Mouse (Mus musculus) right cerebral cortex, postnatal 4 days (tissue): Measurements from ENCODE around the gene Kcng1.
A peak's percentile ranks its signal among the peaks of the same experiment; 100 is the strongest.

ENCODE experiments used
- DNase-seq: peaks from one replicate; pipeline ENCODE4 v3.0.0-alpha.2; 2022

Kcng1 gene

DNA sequence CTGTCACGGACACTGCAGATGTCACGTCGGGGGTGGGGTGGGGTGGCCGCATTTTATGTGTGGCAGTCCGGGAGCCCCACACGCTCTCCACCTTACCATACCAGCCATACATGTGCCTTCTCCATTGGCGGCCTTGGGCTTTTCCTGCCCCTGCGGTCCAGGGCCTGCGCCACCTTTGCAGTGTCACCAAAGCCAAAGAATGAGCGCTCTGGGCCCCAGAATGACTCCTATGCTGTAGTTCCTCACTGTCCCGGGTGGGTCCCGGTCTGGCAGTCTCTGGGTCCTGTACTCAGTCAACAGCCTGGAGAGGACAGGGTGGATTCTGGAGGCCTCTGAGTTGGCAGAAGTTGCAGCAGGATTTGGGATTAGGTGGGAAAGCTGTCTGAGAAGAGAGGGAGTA is at the start of gene Kcng1:
Gene Kcng1, minus strand, starts transcription at position 155 of the 400 bp plus-strand sequence.
- DNase-seq = no peak

DNA sequence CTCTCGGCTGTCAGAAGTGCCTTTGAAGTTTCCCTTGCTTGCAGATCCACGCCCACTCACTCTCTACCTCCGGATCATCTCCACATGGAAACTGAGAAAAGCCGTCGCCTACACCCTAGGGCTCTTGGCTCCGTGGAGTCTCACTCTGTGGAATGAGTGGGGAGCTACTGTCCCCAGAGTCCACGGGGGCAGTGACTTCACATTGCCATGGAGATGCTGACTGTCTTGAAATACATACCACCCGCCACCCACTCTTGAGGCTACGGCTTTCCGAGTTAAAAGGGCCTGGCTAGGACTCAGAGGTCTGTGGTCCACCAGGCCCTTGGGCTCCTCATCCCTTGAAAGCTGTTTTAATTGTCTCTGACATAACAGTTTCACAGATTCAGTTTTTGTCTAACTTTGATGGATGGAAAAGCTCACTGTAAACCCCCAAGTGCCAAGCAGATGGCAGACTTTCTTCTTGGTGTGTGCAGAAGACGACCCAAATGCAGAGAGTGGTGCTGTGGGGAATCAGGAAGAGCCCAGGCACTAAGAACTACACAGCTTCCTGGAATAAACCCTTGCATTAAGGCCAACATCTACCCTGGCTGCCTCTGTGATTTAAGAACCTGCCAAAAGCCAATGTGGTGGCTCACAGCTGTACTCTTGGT is 49.0 kb upstream of the Kcng1 start:
- no peak for DNase-seq

DNA sequence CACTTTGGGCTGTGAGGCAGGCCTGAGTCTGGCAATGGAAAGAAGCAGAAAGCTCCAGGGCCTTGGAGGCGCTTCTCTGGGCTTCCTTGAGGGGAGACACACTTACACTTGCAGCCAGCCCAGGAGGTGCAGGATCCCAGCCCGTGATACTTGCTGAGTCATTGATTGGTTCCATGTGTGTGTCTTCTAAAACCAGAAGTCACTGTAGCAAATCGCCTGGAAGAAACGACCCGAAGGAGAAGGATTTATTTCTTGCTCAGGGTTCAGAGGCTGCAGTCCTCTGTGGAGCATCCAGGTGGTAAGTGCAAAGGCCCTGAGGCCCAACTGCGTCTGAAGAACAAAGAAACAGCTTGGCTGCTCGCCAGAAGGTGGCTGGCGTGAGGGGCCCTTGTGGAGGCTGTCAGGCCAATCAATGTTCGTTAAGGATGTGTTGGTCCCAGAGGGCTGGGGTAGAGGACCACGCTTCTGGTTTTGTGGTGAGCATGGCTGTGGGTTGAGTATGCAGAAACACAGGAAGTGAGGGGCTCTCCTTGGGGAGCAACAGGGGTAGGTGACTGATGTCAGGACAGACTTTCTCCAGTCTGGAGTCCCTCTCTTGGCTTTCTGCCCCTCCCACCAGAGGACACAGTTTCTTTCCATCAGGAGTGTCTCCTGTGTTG is 40.3 kb upstream of the Kcng1 start:
- no peak for DNase-seq

DNA sequence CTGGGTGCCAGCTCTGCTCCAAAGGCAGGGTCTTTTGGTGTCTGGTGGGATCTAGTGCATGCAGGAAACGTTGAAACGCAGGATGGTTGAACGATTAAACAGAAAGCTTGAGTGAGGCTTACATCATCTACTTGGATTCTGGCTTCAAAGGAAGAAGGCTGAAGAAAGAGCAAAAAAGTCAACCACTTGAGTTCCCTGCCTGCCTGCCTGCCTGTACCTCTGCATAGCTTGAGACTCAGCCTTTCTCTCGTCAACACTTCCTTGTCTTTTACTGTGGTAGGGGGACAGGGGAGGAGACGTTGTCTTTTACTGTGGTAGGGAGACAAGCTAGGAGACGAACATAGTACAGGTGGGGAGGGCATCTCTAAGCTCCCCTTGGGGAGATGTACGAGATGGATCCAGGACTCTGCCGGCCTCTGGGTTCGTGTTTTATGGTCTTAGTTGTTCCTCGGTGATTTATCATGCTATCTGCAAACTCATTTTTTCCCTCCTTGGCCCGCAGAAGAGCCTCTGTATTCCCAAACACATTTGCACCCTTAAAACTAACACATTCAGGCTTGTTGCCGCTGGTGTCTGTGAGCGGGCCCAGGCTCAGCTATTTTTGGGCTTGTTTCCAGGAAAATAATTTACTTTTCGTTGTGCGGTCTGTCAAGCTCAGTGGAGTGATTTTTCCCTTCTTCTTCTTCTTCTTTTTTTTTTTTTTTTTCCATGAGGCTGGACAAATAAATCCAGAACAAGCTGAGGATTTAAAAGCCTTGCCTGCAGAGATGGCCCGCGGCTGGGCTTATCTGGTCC is 39.0 kb upstream of the Kcng1 start:
- no peak for DNase-seq

DNA sequence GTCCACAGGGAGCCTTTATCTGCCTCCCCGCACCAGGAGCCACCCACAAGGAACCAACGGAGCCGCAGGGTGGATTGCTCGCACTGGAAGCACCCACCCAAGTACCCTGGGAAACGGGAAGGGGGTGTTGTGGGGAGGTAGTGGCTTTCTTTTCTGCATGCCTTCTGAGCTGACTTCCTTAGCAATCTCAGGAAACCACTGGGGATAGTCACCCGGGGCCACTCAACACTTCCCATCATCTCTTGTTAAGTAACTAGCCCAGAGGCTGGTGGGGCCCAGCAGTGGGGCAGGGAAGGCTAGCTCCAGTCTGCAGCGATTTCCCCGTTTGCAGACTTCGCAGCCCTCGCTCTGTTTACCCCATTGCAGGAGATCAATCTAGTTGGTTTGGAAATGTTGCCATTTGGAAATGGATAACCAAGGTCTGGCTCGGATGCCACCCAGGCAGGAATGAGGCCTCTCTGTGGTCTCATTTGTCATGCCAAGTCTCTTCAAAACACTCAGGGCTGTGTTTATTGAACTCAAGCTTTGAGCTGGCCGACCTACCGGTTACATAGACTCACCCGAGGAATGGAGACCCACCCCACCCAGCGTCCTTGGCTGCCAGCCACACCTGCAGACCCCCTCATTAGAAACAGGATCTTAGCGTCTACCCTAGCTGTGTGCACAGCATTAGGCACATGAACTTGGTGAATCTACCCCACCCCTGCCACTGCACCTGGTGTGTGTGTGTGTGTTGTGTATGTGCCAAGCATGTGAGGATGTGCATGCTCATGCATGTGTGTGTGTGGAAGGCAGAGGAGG is 33.3 kb upstream of the Kcng1 start:
- DNase-seq = no peak

DNA sequence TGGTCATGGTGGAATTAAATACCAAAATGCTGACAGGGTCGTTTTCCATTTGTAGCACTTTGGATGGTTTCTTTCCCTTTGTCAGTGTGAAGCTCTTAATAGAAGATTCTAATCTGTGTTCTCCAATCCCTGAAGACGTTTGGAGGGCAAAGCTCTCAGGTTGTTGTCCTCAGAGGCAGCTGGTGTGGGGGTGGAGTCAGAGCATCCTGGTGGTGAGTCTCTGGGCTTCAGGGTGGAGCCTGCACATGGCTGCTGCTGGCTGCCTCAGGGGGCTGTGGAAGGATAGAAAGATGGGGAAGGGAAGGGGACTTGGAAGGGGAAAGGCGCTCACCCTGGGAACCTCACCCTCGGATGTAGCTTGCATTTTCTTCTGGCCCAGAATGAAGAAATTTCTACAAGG is 31.0 kb upstream of the Kcng1 start:
- no peak for DNase-seq

DNA sequence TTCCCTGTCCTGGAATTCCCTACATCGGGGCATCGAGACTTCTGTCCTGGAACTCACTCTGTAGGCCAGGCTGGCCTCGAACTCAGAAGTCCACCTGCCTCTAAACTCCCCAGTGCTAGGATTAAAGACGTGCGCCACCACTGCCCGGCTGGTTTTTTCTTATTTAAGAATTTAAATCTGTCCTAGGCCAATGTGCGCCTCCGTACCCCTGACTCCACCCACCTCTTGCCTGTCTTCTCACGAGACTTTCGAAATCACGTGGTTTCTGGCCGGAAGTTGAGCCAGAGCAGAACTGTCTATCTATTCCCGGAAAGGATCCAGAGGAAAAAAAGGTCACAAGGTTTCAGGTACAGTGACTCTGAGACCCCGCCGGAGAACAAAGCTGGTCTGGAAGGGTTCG is 29.5 kb upstream of the Kcng1 start:
- no peak for DNase-seq

DNA sequence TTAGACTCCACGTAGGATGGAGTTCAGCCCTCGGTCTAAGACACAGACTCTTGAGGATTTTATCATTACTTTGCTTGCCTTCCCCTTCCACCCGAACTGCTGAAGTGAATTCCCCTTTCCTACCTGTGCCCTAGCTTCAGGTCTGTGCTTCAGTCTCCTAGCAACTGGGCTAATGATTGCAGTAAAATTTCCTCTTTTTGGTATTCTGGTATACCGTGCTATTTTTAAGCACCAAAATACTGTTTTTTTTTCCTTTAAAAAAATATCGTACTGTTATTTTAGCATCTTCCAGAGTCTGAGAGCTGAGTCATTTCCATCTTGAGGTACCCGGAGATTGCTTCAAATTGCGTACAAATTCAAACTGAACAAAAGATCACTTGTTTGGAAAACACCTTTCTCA is 27.4 kb upstream of the Kcng1 start:
- no peak for DNase-seq

DNA sequence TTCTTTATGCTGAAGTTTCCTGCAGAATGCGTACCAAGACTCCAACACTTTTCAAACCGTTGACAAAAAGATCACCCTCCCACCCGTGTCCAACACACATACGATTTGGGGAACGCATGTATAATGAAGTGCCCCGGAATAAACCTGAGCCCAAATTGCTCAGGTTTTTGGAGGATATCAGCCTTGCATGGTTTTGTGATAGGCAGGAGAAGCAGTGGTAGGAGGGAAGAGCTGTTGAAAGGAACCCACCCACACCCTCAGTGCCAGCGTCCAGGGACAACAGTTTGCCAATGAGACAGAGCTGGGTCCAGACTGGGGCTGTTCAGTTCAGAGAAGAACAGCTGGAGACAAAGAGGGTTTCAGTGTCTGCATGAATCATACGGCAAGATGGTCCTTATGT is 18.1 kb upstream of the Kcng1 start:
- DNase-seq = no peak

DNA sequence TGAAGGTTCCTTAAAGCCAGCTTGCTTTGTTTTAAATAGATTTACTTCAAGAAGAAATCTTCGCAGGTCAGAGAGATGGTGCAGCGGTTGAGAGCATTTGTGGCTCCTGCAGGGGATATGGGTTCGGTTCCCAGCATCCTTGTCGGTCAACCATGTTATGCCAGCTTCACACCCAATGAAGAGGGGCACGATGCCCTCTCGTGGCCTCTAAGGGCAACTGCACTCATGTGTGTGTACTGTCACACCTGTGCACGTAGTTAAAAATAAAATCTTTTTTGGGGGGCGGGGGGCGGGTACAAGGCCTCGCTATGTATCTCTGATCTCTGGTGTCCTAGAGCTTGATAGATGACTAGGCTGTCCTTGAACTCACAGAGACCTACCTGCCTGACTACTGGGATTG is 15.0 kb upstream of the Kcng1 start:
- DNase-seq = no peak

DNA sequence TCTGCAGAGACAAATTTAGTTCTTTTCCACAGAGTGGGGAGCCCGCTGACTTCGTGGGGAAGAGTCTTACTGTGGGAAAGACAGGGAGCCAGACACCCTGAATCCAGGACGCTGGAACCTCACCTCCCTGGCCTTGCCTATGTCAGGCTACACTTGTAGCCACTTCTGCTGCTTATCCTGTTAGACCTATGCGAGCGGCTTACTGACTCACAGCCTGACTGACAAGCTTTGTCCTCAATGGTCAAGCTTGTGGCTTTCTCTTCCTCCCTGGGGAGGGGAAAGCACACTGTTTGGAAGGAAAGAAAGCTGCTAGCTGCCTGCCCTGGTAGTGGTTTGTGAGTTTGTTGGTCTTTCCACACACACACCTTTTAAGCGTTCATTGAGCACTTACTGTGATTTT is 11.0 kb upstream of the Kcng1 start:
- DNase-seq = no peak

DNA sequence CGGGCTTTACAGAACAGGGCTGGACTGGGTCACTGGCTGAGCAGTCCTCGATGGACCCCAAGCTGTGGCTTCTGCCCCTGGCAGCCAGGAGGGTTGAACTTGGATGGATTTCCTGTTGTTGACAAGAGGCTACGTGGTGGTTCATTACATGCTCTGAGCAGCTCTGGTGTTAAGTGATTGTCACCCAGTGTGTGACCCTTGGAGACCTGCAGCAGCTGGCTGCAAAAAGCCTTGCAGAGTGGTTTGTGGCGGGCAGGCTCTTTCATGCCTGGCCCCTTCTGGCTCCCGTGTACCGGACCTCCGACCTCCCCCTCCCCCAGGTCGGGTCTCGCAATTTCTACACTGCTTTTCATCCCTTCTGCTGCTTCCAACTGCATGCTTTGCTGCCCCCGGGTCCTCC is 10.5 kb upstream of the Kcng1 start:
- DNase-seq = no peak

DNA sequence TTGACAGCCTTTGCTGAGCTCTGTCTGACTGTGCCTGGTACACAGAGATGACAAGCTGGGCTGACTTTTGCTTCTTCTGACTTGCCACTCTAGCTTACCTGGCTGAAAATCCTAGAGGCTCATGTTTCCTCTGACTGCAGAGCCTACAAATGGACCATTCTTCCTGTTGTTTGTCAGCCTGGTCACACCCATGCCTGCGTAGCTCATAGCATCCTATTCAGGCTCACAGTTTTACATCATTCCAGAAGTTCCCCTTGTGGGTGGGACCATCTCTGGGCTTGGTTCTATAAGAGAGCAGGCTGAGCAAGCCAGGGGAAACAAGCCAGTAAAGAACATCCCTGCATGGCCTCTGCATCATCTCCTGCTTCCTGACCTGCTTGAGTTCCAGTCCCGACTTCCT is 8.3 kb upstream of the Kcng1 start:
- DNase-seq = no peak

DNA sequence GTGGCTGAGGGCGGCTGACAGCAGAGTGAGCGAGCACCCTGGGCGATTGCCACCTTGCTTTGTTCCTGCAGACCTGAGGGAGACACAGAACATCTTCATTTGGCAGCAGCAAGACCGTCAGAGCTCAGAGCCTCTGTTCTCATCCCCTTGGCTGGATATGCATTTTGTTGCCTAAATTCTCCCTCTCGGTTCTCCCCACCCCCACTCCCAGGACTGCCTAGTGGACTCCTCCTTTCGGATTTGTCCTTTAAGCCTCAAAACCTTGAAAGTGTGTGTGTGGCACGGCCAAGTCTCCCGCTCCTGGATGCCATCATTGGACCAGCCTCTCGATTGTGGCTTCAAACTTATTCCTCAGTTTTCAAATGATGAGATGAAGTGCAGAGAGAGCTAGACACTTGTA is 7.5 kb upstream of the Kcng1 start:
- DNase-seq = no peak

DNA sequence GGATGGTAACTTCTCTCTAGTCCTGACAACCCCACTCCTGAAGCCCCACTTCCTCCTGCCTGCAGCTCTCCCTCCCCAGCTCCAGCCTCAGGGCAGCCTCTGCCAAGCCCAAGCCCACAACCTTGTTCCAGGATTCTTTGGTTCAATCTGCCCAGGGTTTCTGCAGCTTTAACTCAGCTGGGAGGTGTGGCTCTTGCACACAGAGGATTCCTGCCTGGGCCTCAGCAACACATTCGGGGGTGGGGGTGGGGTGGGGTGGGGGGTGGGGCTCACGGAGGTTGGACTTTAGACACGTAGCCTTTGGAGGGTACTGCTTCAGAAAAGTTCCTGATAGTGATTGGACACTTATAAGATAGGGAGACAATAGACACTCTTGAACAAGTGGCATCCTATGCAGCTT is 5.5 kb upstream of the Kcng1 start:
- no peak for DNase-seq

DNA sequence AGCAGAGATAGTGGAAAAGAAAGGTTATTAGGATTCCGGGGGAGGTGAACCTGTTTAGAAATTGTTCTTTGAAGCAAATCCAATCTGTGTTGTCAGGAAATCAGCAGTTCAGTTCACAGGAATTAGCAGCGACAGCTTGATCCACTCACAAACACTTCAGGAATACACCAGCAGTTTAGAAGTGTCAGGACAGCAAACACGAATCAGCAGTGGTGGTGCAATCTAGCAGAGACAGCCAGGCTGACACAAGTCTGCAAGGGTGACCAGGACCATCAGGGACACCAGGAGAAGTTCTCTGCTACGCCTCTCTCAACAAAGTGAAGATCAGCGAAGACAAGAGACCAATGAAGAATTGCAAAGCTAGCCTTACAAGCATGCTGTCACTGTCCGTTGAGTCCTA is 3.6 kb upstream of the Kcng1 start:
- no peak for DNase-seq

DNA sequence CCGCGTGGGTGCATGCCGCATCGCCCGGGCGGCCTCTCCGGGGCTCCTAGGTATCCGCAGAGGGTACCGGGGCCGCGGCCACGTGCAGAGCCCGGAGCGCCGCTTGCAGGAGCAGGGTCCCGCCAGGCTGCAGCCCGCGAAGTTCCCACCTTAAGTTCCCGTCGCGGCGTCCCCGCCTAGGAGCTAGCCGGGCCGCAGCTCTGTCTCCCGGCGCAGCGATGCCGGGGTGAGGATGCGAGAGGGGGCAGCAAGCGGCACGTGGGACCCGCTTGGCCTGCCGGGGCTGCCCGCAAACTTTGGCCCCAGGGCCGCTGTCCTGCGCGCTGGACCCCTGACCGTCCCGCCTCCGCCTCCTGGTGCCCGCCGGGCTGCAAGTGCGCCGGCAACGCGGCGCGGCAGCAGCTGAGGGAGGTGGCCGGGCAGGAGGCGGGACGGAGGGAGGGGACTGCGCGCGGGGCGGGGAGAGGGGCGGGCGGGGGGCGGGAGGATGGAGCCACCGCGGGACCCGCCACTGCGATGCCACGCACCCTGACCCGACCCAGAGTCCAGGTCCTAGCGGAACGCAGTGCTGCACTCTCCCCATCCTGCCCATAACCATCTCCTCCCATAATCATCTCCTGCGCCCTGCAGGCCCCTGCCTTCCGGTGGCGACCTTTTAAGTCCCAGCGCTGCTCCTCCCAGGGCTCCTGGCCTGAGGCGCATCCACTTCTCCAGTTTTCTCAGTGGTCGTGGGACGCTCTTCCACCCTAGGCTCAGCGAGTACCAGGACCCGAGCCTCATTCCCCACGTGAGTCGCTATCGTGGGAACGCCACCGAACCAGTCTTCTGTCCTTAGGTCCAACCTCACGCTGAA is 581 bp downstream of the Kcng1 start:
- DNase-seq = peak; percentile 61

DNA sequence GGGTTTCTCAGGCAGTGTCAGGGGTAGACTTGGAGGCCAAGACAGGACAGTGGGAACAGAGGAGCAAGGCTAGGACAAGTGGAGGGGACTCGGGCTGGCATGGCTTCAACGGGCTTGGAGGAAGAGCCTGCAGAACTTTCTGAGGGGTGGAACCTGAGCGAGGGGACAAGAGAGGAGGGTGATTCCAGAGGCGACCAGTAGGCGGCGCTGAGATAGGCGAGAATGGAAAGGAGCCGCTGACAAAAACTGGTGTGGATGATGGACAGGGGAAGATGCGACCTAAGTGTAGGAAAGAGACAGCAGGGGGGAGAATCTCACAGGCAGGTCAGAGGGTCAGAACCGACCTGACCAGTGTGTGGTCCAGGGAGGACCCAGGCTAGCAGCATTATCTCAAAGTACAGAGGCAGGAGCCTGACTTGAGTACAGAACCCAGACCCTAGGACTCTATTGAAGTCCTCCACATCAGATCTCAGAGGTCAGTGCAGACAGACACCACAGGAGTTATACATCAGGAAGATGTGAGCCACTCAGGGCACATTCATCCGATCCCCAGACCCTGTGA is 7.1 kb downstream of the Kcng1 start:
- DNase-seq = peak; percentile 89

DNA sequence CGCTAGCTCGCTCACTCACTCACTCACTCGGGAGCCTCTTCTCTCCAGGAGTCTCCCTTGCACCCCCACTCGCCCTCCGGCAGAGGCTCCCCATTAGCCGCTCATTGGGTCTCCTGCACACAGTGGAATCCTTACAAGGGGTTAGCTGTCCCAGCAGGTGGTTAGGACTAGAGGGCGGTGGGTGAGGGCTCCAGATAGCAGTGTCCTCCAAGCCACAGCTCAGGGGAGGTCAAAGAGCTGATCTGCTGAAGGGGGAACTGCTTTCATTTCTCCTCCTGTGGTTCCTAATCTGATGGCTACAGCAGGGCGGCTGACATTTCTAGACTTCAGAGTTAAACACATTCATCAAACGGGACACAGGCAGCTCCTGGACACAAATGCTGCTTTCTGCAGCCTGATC is 8.1 kb downstream of the Kcng1 start:
- DNase-seq = no peak

DNA sequence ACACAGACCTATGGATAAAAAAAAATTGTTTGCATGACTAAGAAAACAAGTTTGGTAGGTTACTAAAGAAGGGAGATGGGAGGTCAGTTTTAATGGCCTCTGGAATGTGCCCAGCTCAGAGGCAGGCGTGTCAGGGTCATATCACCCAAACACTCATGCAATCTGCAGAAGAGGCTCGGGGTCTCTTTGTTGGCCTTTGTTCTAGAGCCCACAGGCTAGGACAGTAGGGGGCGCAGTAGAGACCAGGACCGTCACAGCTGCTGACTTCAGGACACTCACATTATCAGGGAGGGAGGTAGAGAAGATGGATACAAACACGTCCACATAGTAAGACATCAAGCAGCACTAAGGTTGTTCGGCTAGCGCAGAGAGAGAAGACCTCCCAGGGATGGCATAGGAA is 13.5 kb downstream of the Kcng1 start:
- no peak for DNase-seq

DNA sequence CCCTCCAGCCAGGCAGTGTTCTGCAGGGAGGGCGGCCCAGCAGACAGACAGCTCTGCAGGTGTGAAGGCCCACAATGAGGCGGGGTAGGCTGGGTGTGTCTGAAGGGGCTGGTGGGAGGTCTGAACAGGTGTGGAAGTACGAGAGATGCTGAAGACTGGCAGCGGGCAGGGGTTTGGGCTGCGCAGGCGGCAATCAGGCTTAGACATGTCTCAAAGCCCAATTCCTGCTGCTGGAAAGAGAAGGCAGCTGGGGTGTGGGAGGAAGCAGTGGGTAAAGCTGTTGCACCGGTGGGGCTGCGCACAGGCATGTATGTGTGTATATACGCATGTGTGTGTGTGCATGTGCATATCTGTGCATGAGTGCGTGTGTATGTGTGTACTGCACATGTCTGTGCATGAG is 20.6 kb downstream of the Kcng1 start:
- DNase-seq = no peak

DNA sequence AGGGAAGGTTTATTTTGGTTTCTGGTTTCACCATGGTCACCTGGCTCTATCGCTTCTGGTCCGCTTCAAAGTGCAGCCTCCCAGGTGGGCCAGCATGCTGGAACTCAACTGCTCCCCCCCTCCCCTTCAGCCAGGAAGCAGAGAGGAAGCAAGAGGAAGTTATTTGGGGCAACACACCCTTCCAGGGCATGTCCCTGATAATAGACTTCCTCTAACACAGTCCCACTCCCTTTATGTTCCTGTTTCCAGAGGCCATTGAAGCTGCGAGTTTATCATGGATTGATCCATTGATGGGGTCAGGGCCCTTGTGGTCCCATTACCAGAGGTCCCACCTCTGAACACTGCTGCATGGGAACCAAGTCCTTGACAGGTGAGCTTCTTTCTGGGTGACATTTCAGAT is 21.4 kb downstream of the Kcng1 start:
- DNase-seq = no peak
